Mouse (Mus musculus) NIH3T3 (cell line): ENCODE data around the gene Itprid1.

Source experiments
- DNase-seq: peaks from one replicate; pipeline ENCODE4 v3.0.0-alpha.2; 2012; ENCODE audit warnings: low read depth

The Itprid1 gene

GRCm38 (mm10) chr6:55887598-55887997 is 50.9 kb downstream of the Itprid1 start:
- no peak for DNase-seq

- DNase-seq = no peak
Measured at GRCm38 (mm10) chr6:55901568-55902328, 65.1 kb downstream of the Itprid1 start.

GRCm38 (mm10) chr6:55902329-55902605 is 65.6 kb downstream of the Itprid1 start:
- DNase-seq = no peak

GRCm38 (mm10) chr6:55919206-55919605 is 82.5 kb downstream of the Itprid1 start:
- DNase-seq = no peak

GRCm38 (mm10) chr6:55920282-55920720 is 83.6 kb downstream of the Itprid1 start:
- DNase-seq = no peak

GRCm38 (mm10) chr6:55920866-55921630 is 84.4 kb downstream of the Itprid1 start:
- DNase-seq = no peak

- no peak for DNase-seq
Measured at GRCm38 (mm10) chr6:55944709-55945108, 108.0 kb downstream of the Itprid1 start.

- peak; percentile 82 for DNase-seq
Measured at GRCm38 (mm10) chr6:55950345-55951110, 113.8 kb downstream of the Itprid1 start.

- DNase-seq = peak; percentile 36
Measured at GRCm38 (mm10) chr6:55972998-55973397, 136.3 kb downstream of the Itprid1 start.

- DNase-seq = no peak
Measured at GRCm38 (mm10) chr6:55979766-55980165, 143.1 kb downstream of the Itprid1 start.

GRCm38 (mm10) chr6:56008711-56009110 is 172.0 kb downstream of the Itprid1 start:
- no peak for DNase-seq

- no peak for DNase-seq
Measured at GRCm38 (mm10) chr6:56012384-56012783, 175.7 kb downstream of the Itprid1 start.

GRCm38 (mm10) chr6:56017291-56017994 is 180.7 kb downstream of the Itprid1 start, which contains the start of gene Ppp1r17:
Gene Ppp1r17 (plus strand): TSS chr6:56017497.
- no peak for DNase-seq

- DNase-seq = no peak
Measured at GRCm38 (mm10) chr6:56019632-56020031, 182.9 kb downstream of the Itprid1 start.

GRCm38 (mm10) chr6:56025533-56025932 is 188.8 kb downstream of the Itprid1 start:
- DNase-seq = peak; percentile 27

GRCm38 (mm10) chr6:56027318-56027717 is 190.6 kb downstream of the Itprid1 start:
- DNase-seq = peak; percentile 17

- peak; percentile 21 for DNase-seq
Measured at GRCm38 (mm10) chr6:56027966-56028365, 191.3 kb downstream of the Itprid1 start.
